Mouse (Mus musculus) lung, postnatal 10 days (tissue): Measurements from ENCODE around the gene Cd5.

Experiments used
- DNase-seq: peaks from one replicate; pipeline ENCODE4 v3.0.0; 2021

Cd5 gene

DNA sequence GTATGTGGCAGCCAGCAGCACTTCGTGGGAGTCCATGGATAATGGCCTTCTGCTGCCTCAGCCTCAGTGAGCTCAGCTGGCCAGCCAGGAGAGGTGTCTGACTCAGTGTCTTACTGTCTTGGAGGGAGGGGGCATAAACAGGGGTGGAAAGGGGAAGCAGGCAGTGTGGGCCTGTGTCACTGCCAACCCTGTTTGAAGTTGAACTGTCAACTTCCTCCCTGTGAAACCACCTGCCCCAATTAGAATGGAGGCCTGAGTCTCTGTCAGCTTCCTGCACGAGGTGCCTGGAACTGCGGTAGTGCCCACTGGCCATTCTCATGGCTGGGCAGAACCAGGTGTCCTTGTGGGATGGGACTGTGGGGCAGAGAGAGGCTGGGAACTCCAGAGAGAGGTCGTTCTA lies at the start of gene Cd5:
Gene Cd5 (minus strand): TSS at position 192 of the 400 bp plus-strand sequence.
- no peak for DNase-seq

DNA sequence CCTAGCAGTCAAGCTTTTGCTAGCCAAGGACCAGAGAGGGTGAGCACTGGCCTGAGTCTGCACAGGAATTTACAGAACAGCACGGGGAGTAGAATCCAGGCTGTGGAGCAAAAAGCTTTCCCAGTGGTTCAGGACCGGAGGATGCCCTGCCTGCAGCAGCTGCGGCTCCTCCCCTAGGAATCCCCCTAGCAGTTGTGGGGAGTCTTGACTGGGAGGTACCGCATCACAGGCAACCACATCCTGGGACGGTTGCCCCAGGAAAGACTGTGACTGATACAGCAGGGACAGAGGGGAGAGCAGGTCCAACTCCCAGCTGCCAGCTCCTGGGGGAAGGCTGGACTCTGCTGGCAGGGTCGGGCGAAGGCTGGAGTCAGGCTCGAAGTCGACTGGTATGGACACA lies 49.4 kb upstream of the Cd5 start:
- DNase-seq, result no peak

- DNase-seq, result no peak
Measured at GRCm38 (mm10) chr19:10787406-10787805, 48.6 kb upstream of the Cd5 start.

DNA sequence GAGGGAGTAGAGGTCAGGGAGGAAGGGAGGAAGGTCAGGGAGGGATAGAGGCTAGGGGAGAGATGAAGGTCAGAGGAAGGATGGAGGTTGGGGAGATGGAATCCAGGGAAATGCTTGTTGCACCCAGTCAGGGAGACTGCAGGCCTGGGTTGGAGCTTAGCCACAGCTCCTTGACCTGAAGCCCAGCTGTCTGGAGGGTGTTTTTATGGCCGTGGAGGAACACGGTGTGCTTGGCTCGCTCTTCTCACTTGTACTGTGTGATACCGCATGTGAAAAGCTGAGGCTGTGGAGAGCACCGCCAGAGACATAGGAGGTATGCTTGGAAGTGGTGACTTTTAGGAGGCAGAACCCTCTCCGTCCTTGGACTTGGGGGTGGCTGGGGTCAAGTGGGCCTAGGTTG lies 48.0 kb upstream of the Cd5 start:
- no peak for DNase-seq

GRCm38 (mm10) chr19:10784796-10785459 lies 46.1 kb upstream of the Cd5 start:
- DNase-seq, result no peak

DNA sequence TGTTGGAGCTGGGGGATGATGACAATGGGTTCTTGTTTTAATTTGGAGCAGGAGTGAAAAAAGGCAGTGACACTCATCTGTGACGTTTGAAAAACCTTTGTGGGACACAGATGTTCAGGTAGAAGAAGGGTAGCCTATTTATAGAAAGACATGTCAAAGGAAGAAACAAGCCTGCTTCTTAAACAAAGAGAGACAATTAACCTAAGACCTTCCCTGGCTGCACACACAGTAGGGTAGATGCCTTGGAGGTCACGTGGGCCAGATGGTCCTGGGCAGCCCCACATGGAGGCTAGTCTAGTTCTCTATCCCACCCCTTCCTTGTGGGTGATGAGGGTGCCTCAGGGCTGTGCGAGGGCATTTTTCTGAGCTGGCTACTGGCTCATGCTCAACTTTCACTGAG lies 45.3 kb upstream of the Cd5 start:
- no peak for DNase-seq

DNA sequence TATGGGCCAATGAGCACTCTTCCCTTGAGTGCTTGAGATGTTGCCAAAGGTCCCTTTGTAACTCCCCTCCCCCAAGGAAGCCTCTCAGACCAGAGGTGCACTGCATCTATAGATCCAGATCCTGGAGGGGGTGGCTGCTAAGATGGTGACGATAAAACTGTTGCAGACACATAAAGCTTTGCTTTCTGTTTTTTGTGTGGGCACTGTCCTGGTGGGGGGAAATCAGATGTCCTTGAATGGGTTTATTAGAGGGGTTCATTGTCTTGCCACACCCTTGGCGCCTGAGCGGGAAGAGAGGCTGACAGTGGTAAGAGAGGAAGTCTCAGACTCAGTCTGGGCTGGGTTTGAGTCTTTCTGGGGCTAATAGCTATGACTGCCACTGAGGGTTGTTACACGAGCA lies 44.4 kb upstream of the Cd5 start:
- DNase-seq, result no peak

- DNase-seq, result no peak
Measured at GRCm38 (mm10) chr19:10781641-10782040, 42.8 kb upstream of the Cd5 start.

DNA sequence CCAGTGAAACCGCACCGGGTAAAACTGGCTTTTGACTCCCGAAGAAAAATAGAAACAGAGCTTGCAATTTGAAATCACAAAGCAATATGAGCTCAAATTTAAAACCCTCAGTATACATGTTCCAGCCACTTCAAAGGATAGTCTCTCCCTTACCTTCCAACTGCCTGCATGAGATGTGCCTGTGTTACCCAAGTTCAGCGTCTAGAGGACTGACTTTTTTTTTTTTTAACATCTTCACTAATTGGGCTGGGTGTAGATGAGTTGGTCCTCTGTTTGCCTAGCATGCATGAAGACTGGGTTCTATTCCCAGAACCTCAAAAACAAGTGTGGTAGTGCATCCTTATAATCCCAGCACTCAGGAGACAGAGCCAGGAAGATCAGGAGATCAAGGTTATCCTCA lies 38.1 kb upstream of the Cd5 start:
- DNase-seq, result no peak

DNA sequence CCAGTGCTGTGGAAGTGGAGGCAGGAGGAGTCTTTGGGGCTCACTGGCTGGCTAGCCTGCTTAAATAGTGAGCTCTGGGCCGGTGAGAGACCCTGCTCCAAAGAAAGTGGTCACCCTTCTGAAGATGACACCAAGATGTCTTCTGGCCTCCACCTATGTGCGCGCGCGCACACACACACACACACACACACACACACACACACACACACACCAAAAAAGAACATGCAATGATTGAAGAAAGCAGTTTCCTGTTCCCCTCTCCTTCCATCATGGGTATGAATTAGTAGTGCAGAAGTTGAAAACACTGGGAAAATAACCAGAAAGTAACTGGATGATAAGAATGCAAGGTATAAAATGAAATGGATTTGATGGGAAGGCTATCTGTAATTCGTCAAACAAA lies 35.3 kb upstream of the Cd5 start:
- no peak for DNase-seq

- no peak for DNase-seq
Measured at GRCm38 (mm10) chr19:10773384-10773783, 34.6 kb upstream of the Cd5 start.

GRCm38 (mm10) chr19:10772866-10773265 lies 34.1 kb upstream of the Cd5 start:
- no peak for DNase-seq

- no peak for DNase-seq
Measured at GRCm38 (mm10) chr19:10771995-10772394, 33.2 kb upstream of the Cd5 start.

DNA sequence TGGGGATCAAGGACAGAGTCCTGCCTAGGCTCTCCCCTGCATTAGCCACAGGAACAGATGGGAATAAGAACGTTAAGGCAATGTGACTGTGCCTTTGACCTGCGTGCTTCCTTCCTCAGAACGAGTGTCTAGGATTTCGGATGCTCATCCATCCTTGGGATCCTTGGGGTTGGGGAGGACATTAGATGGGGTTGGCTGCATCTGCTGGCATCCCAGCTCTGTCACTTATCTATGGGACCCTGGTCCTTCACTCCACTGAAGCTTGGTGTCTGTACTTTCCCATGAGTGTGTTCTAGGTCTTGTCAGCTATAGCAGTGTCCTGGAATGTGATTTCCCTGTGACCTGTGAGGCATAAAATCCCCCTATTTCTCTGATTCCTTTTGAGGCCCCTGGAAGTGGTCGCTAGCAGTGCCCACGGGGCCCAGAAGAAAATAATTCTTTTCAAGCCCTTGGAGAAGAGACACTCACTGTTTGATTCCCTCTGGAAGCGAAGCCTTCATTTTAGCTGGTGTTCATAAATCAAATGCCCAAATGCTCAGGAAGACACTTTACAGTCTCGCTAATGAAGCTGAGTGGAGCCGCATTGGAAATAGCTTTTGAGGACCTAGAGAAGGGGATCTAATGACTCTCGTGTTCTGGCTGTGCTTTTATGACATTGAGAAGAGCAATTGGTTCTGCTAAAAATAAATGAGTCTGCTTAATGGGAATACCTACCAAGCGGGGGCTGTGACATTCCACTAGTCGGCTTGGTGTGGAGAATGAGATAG lies 30.8 kb upstream of the Cd5 start:
- no peak for DNase-seq

GRCm38 (mm10) chr19:10768694-10769428 lies 30.1 kb upstream of the Cd5 start:
- DNase-seq, result no peak

GRCm38 (mm10) chr19:10767631-10768030 lies 28.8 kb upstream of the Cd5 start:
- no peak for DNase-seq

DNA sequence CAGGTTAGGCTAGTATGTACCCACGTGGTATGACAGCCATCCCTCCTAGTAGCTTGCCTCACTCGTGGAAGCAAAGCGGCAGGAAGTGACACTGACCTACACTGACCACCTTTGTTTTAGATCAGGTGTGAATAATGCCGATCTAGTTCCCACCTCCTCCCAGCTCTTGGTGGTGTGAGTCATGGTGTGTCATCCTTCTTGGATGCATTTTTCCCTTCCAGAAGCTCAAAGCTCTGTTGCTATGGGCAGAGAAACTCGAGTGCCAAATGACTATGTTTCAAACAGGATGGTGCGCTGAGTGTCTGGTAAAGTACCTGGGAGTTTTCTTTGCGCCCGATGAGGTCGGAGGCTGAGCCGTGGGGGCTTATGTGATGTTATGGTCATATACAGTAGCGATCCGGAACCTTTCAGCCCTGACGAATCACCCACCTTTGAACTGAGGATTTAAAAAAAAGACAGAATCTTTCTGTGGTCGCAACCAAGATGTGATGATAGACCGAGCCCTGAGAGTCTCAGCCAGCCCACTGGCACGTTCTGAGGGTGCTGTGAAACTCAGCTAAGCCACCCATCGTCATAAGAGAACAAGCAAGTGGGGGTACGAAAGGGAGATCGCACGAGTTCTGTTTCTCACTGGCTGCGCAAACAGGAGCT lies 24.7 kb upstream of the Cd5 start:
- DNase-seq, result no peak

DNA sequence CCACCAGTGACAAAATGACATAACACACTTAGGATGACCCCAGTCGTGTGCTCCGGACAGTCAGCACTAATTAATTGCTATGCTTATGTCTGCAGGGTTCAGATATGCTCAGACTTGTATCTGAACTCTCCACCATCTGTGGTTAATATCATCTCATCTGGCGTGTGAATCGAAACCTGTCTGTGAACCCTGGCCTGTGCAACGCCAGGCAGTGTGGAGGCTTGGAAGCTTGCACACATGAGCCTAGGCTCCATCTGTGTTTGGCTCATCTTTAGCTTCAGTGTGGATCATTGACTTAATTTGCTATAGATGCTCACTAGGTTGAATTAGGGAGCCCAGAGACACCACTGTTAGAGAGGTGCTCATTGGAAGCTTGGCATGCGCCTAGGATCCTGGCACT lies 23.7 kb upstream of the Cd5 start:
- no peak for DNase-seq

- DNase-seq, result no peak
Measured at GRCm38 (mm10) chr19:10761794-10762415, 23.1 kb upstream of the Cd5 start.

DNA sequence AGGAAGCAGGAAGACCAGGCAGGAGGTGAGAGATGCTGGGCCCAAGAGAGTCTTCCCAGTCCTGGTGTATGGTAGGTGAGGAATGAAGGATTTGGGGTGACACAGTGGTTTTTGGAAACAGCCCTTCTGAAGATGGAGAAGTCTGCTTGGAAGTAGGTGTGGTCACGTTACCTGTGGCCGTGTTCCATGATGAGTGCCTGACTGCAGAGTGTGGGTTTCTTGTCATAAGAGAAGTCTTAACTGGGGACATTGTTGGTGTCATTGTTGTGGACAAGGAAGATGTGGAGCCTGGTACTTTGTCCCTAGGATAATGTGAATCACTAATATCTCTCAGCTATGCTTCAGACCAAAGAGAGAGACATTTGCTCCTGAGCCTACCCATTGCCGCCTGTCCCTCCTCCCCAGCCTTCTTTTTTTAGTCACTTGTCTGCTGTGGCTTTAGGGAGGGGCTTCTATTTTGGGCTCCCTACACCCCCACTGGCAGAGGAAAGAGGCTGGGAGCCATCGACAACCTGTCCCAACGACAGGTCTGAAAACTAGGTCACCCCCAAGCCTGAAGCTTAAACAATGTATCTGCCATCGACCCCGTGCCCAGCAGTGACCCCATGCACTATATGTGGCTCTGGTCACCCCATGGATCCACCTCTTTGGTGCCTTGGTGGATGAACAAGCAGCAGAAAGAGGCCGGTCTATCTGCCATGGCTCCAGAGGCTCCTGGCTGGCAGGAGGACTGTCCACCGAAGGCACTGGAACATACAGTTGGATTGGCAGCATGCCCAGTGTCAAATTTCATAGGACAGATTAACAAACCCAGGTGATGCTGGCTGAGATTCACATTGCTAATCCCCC lies 21.4 kb upstream of the Cd5 start:
- no peak for DNase-seq

DNA sequence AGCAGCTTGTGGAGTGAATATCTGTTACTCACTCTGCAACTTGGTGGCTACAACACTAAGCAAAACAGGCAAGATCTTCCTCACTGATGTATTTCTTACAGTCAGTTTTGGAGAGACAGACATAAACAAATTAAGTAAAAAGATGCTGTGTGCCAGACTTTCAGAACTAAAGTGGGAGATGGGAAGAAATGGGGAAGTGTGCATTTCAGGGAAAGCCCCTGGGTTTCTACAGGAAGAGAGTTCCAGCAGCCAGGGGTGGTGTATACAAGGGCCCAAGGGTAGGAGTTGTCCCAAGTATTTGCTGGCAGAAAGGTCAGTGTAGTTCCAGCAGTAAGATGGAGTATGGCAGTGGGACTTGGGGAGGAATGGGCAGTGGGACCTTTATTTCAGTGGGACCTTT lies 20.7 kb upstream of the Cd5 start:
- DNase-seq, result no peak

- DNase-seq, result no peak
Measured at GRCm38 (mm10) chr19:10758708-10759107, 19.9 kb upstream of the Cd5 start.
